Mouse (Mus musculus) cortical plate, adult 2 months (tissue): ENCODE measurements around the gene Elmsan1.

Source experiments
- CTCF ChIP-seq: fragments of 200-500 bp; IDR thresholded peaks from 2 replicates; pipeline ENCODE4 v1.5.1; 2011; ENCODE audit warnings: mild to moderate bottlenecking, control low read depth, low read length; ENCODE audit not compliant: insufficient read depth; ENCODE audit errors: extremely low read depth
- POLR2A ChIP-seq: fragments of 200-500 bp; IDR thresholded peaks from 2 replicates; pipeline ENCODE4 v1.6.1; 2011; ENCODE audit warnings: mild to moderate bottlenecking, low read length, control low read depth; ENCODE audit not compliant: insufficient read depth; ENCODE audit errors: extremely low read depth

GRCm38 (mm10) chr12:84107012-84107411 lies 111.7 kb downstream of the Elmsan1 start:
- no peak for TF ChIP-seq CTCF
- no peak for TF ChIP-seq POLR2A
